Mouse (Mus musculus) T-helper 17 cell (primary cell): ENCODE measurements around the gene Sema4d.
"Not testable (repeated sequence)": the region's sequence is repeated elsewhere in the genome, so short reads cannot be mapped to it uniquely, and the experiment has no call there.

Experiments used
- in situ Hi-C, 2 experiments: fragments of 300-600 bp; cut with MboI, MseI; formaldehyde crosslinking; loops; 1 replicate in 1 of 2; 2 replicates in 1 of 2; pipeline ENCODE4 v1.15.1; 2025; ENCODE audit warnings: high pct_unique_total_duplicates in 2 of 2

Sema4d gene

DNA sequence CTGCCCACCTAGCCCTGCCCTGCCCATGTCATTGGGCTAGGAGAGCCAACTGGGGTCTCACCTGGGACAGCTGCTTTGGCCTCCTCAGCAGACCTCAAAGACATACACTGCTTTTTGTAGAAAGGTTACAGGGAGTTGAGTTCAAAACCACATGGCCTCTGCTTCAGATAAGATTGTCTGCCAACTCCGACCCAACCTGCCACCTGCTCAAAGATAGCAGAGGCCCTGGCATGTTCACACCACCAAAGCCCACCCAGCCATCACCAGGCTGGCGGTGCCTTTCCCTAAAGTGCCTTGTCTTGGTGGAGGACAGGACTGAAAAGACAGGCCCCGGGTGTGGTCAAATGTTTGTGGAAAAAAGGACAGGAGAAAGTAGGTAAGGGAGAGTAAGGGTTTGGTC, 95.2 kb downstream of the Sema4d start:
- in situ Hi-C loops, result no loop called here

- in situ Hi-C loops, result no loop called here
Measured at GRCm38 (mm10) chr13:51697897-51698296, 95.7 kb downstream of the Sema4d start.

GRCm38 (mm10) chr13:51697455-51697854, 96.1 kb downstream of the Sema4d start:
- in situ Hi-C loops, result no loop called here

GRCm38 (mm10) chr13:51696481-51696880, 97.1 kb downstream of the Sema4d start:
- in situ Hi-C loops, result no loop called here

DNA sequence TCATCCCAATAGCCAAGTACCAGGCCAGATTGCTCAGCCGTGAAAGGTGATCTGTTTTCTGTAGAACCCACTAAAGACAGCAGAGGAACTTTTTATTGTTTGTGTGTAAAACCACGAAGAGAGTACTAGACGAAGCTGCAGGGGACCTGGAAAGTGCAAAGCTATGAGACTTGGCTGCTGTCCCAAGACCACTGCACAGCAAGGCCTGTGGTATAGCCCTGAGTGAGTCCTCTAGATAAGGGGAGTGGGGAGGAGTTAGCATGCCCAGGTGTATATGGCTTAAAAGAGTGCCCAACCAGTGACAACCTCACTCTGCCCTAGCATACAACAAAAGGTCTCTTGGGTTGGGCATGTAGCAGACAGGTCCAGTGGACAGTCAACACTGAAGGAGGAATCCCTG, 104.9 kb downstream of the Sema4d start:
- in situ Hi-C loops, result loop anchor here in 1 of 2 experiments (5.0 to 10.0 kb wide), 2 partner anchors 536 to 779 kb away; no protein-coding TSS in a partner anchor

DNA sequence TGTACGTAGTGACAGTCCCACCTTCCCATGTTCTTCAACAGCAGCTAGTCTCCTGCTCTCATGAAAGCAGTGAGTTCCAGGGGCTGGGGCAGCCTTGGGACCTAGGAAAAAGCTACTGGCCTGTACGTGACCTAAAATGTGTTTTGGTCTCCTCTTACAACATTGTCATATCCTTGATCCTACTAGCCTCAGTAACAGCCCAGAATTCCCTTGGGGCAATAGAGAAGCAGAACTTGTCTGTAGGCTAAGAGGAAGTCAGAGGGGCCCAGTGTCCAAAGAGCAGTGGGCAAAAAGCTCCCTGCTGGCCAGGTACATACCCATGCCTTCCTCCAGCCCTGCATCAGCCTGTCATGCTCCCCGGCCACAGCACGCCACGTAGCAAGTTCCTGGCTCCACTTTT, 106.6 kb downstream of the Sema4d start:
- in situ Hi-C loops, result loop anchor here in 1 of 2 experiments (5.0 to 10.0 kb wide), 2 partner anchors 538 to 780 kb away; no protein-coding TSS in a partner anchor

- in situ Hi-C loops, result loop anchor here in 1 of 2 experiments (5.0 to 10.0 kb wide), 2 partner anchors 539 to 782 kb away; no protein-coding TSS in a partner anchor
Measured at GRCm38 (mm10) chr13:51685290-51685966, 108.1 kb downstream of the Sema4d start.

- in situ Hi-C loops, result loop anchor here in 1 of 2 experiments (10.0 kb wide), 1 partner anchor 543 kb away; no protein-coding TSS in a partner anchor
Measured at GRCm38 (mm10) chr13:51681634-51682033, 111.9 kb downstream of the Sema4d start.

DNA sequence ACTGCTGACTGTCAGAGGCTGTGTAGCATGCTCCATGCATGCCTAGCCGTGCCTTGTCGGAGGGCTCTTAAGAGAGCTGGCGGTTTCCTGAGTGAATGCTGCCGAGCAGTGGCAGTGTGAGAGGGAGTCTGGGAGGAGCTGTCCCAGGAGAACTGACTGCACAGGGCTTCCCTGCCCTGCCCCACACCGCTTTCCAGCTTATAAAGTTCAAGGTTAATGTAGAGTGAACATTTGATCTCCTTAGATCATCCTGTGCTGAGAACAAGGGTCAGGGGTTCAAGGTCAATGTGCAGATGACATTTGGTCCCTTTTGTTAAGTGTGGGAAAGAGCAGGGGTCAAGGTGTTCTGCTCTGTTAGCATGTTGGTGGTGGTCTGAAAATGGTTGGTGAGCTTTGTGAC, 112.5 kb downstream of the Sema4d start:
- in situ Hi-C loops, result loop anchor here in 1 of 2 experiments (10.0 kb wide), 1 partner anchor 544 kb away; no protein-coding TSS in a partner anchor

DNA sequence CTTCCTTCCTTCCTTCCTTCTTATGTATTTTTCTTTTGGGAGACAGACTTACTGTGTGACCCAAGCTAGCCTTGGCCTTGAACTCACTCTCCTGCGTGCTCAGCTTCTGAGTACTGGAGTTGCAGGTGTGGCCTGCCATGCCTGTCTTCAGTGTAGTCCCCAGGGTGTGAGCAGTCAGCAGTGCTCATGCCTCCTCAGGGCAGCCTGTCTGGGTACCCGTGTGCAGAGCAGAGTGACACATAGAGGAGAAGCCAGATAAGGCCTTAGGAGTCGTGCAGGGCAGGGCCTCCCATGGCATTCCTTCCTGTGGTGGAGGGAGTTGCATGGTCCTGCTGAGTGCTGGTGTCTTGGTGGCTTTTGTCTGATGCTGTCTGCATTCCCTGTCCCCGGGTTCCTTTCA, 114.2 kb downstream of the Sema4d start:
- in situ Hi-C loops, result no loop called here

DNA sequence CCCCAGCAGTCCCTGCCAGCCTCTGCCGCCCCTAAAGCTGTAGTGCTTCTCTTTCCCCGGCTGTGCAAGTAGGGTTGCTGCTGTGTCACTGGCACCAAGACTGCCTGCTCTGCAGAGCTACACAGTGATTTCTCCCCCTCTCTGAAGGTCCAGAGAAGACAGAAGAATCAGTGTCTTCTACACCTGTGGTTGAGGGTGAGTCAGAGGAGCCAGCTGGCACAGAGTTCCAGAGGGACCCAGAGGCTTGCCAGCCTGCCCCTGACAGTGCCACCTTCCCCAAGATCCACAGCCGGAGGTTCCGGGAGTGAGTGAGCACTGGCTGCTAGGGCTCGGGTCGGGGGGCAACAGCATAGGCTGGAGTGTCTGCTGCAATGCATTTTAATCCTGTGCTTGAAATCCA, 114.9 kb downstream of the Sema4d start:
- in situ Hi-C loops, result no loop called here

- in situ Hi-C loops, result no loop called here
Measured at GRCm38 (mm10) chr13:51677630-51678185, 115.8 kb downstream of the Sema4d start.

GRCm38 (mm10) chr13:51677041-51677440, 116.5 kb downstream of the Sema4d start:
- in situ Hi-C loops, result no loop called here

GRCm38 (mm10) chr13:51676641-51677040, 116.9 kb downstream of the Sema4d start:
- in situ Hi-C loops, result no loop called here

- in situ Hi-C loops, result not testable (repeated sequence)
Measured at GRCm38 (mm10) chr13:51668195-51668594, 125.4 kb downstream of the Sema4d start.

GRCm38 (mm10) chr13:51663561-51663960, 130.0 kb downstream of the Sema4d start:
- in situ Hi-C loops, result no loop called here

- in situ Hi-C loops, result no loop called here
Measured at GRCm38 (mm10) chr13:51659573-51659972, 134.0 kb downstream of the Sema4d start.

- in situ Hi-C loops, result no loop called here
Measured at GRCm38 (mm10) chr13:51658094-51658493, 135.5 kb downstream of the Sema4d start.

DNA sequence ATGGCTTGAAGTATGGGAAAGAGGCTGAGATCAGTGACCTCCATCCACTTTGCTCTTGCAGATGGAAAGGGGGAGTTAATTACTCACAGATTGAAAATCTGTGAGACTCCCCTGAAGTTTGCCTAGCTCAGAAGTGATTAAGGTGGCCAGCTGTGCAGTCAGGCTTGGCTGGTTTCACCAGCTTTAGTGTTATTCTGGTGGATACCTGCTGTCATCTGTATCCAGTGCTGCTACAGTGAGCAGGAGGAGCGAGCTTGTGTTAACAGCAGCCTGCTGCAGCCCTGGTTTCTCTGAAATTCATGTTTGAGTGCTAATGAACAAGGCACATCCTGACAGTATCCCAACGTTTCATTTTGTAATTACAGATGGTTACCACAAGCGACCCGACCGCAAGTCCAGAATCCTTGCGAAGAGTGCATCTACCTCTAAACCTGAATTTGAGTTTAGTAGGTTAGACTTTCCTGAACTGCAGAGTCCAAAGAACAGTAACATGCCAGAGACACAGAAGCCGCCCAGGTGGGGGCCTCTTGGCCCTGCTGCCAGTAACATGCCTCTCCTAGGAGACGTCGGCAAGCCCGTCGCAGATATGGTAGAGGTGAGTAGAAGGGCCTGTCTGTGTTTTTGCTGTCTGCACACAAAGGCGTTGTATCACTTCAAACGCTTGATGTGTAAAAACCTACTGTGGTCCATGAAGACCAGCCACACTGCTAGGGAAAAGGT, 136.9 kb downstream of the Sema4d start:
- in situ Hi-C loops, result no loop called here

GRCm38 (mm10) chr13:51653961-51654360, 139.6 kb downstream of the Sema4d start:
- in situ Hi-C loops, result no loop called here

- in situ Hi-C loops, result no loop called here
Measured at GRCm38 (mm10) chr13:51653159-51653558, 140.4 kb downstream of the Sema4d start.

DNA sequence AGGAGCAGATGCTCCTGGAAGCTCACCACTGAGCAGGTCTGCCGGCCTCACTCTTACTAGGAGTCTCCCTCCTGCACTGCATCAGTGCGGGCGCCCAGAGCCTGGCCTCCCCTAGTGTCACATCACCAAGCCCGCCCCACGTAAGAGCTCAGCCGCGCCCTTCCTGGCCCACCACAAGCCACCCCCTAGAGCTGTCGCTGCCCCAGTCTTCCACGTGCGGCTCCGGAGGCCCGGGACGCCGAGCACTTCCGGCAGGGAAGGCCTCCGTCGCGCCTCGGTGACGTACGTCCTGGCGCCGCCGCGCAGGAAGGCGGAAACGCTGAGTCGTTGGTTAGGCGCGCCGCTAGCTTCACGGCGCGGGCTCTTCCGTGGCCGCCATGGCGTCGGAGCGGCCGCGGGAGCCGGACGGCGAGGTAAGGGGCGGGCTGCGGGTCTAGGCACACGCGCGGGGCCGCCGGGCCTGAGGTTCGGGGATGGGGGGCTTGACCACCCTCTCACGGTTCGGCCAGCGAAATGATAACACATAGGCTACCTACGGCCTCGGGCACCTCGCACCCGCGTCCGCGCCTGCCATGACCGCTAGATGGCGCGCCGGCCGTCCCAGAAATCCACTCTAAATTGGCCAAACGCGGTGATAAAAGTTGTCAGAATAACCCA, 142.0 kb downstream of the Sema4d start, which contains the start of gene Secisbp2:
TSS of gene Secisbp2 (plus strand) at position 290 of the 657 bp plus-strand sequence.
- in situ Hi-C loops, result no loop called here
